Mouse (Mus musculus) gonadal fat pad, adult 2 months (tissue): ENCODE measurements at regions not wholly inside any gene's neighbourhood (a gene's known extent, or its start where the extent isn't known, plus 50 kb on each side); places are given as distances from the start of the nearest gene placed in this dataset.

Experiments
- DNase-seq: peaks from one replicate; pipeline ENCODE4 v3.0.0-alpha.2; 2012; ENCODE audit warnings: low read depth

GRCm38 (mm10) chr1:177335961-177336360, 78.0 kb upstream of the Akt3 start:
- no peak for DNase-seq

- DNase-seq = no peak
These were observed 65.4 kb upstream of the Akt3 start for GRCm38 (mm10) chr1:177323366-177323765.

GRCm38 (mm10) chr1:177322745-177323299, 64.8 kb upstream of the Akt3 start:
- DNase-seq = no peak

GRCm38 (mm10) chr1:177322307-177322685, 64.3 kb upstream of the Akt3 start:
- no peak for DNase-seq

- no peak for DNase-seq
These were observed 63.8 kb upstream of the Akt3 start for GRCm38 (mm10) chr1:177321655-177322306.

- DNase-seq = no peak
These were observed 50.3 kb upstream of the Akt3 start for GRCm38 (mm10) chr1:177308213-177308872.
